ENCODE assay signal across 9 mouse cellular contexts in the genomic region with DNA sequence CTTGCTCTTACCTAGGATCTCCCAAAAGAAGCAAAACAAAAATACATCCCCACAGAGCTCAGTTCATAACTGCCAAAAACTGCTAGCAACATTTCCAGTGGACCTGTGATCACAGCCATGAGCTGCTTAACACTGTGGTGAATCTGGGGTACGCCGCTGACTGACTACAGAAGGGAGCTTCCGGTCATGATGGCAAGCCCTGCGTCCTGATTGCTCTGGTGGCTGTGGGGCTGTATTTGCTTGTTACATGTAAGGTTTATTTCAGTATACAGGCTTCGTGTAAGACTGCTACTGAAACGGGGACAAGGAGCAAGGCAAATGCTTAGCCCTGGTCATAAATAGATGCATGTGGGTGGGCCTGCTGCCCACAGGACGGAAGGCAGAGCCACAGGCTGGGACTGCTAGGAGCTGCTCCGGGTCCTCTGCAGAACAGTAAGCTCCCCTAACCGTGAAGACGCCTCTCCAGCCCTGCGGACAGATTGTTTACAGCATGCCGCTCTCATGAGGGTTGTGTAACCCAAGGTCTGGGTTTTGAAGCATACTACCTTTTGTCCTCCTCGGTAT.
DNase-seq lines count a peak whose midpoint lies in the region; ATAC-seq lines count a peak whose summit lies in the region.
"Had no signal": no experiment of that assay in that cellular context is flagged by ENCODE, and none has a peak within 500 bp of the region (broad histone marks: within the 10 kb centered on the region; RNA-seq: fewer than 3 reads in every experiment).

No protein-coding gene starts in this region.

- no peak overlapping the region for H3K4me2 ChIP-seq in embryonic facial prominence, embryonic 14.5 days (ENCODE audit: low read depth, low read length)
- no peak overlapping the region for H3K4me2 ChIP-seq in midbrain, embryonic 13.5 days (replicated peaks)
- H3K4me2 ChIP-seq: liver, embryonic 15.5 days had no signal

- ATAC-seq in embryonic facial prominence, embryonic 14.5 days (ENCODE audit: low read depth), result 0 out of 2 replicates have a peak, but pooled peaks have one; percentile 28
- 0 out of 2 replicates have a peak, but pooled peaks have one; percentile 13 for ATAC-seq in midbrain, embryonic 13.5 days

- peak overlapping the region; percentile 7; the same call in 1 of the 2 replicates for H3K27ac ChIP-seq in heart, embryonic 10.5 days
- no peak overlapping the region for H3K27ac ChIP-seq in embryonic facial prominence, embryonic 14.5 days (replicated peaks; ENCODE audit: low read depth, low read length)
- peak overlapping the region; percentile 63 for H3K27ac ChIP-seq in midbrain, embryonic 13.5 days
- H3K27ac ChIP-seq: liver, embryonic 15.5 days had no signal

- 75% methylated on average over 13 of the region's 13 CpGs for WGBS in heart, embryonic 10.5 days
- WGBS in embryonic facial prominence, embryonic 14.5 days, result 64% methylated on average over 13 of the region's 13 CpGs
- WGBS in midbrain, embryonic 13.5 days, result 74% methylated on average over 13 of the region's 13 CpGs

- H3K36me3 ChIP-seq in heart, embryonic 10.5 days, result peaks cover 2% of the 10 kb centered on the region
- H3K36me3 ChIP-seq in embryonic facial prominence, embryonic 14.5 days (ENCODE audit: control insufficient read depth, insufficient read depth, low read length), result peaks cover 14% of the 10 kb centered on the region
- H3K36me3 ChIP-seq in midbrain, embryonic 13.5 days, result peaks cover 9% of the 10 kb centered on the region

- H3K27me3 ChIP-seq in heart, embryonic 10.5 days (ENCODE audit: insufficient read depth, poor library complexity, severe bottlenecking), result no peaks in the 10 kb centered on the region
- no peaks in the 10 kb centered on the region for H3K27me3 ChIP-seq in embryonic facial prominence, embryonic 14.5 days (replicated peaks; ENCODE audit: control insufficient read depth, insufficient read depth, low read length)
- H3K27me3 ChIP-seq in midbrain, embryonic 13.5 days, result no peaks in the 10 kb centered on the region
- H3K27me3 ChIP-seq: liver, embryonic 15.5 days had no signal

- DNase-seq in heart, embryonic 10.5 days (ENCODE audit: low spot score), result no peak
- DNase-seq in heart, adult 11 months, result no peak
- peak; percentile 55 for DNase-seq in Muller cell, postnatal 12 days (ENCODE audit: inconsistent ontology term)
- DNase-seq in embryonic facial prominence, embryonic 14.5 days (ENCODE audit: low spot score), result peak; percentile 27
- DNase-seq in urinary bladder, postnatal 36 days (ENCODE audit: low spot score in 2 of 2), result no peak
- DNase-seq in kidney, adult 8-10 months, result no peak
- no peak for DNase-seq in spleen, postnatal 36 days (ENCODE audit: low spot score in 2 of 2)

- 0 out of 2 replicates have a peak overlapping the region, but pooled peaks have one; percentile 25 for H3K9ac ChIP-seq in embryonic facial prominence, embryonic 14.5 days (ENCODE audit: low read depth, low read length)
- no peak overlapping the region; the same call in 1 of the 2 replicates for H3K9ac ChIP-seq in midbrain, embryonic 13.5 days (replicated peaks)
- H3K9ac ChIP-seq: liver, embryonic 15.5 days had no signal

- H3K4me1 ChIP-seq in heart, embryonic 10.5 days, result peaks cover 28% of the 10 kb centered on the region; the same call in 1 of the 2 replicates
- H3K4me1 ChIP-seq in embryonic facial prominence, embryonic 14.5 days (ENCODE audit: control insufficient read depth, insufficient read depth, low read length), result peaks cover 20% of the 10 kb centered on the region
- H3K4me1 ChIP-seq in midbrain, embryonic 13.5 days (replicated peaks), result peaks cover 41% of the 10 kb centered on the region

- no peak overlapping the region for H3K4me3 ChIP-seq in heart, embryonic 10.5 days
- H3K4me3 ChIP-seq in embryonic facial prominence, embryonic 14.5 days (ENCODE audit: low read depth, low read length), result no peak overlapping the region
- no peak overlapping the region for H3K4me3 ChIP-seq in midbrain, embryonic 13.5 days (replicated peaks)
- H3K4me3 ChIP-seq: liver, embryonic 15.5 days had no signal

- no peaks in the 10 kb centered on the region for H3K9me3 ChIP-seq in heart, embryonic 10.5 days
- no peaks in the 10 kb centered on the region for H3K9me3 ChIP-seq in embryonic facial prominence, embryonic 14.5 days (ENCODE audit: control insufficient read depth, low read length)
- H3K9me3 ChIP-seq in midbrain, embryonic 13.5 days, result no peaks in the 10 kb centered on the region
- H3K9me3 ChIP-seq: liver, embryonic 15.5 days had no signal

Comparison
In these comparisons a context has a peak if more than half of its experiments do, and no peak if none do; other contexts are left out.
1. DNase-seq: peak in Muller cell, postnatal 12 days (single experiment) and embryonic facial prominence, embryonic 14.5 days (single experiment); none in heart, embryonic 10.5 days (single experiment), heart, adult 11 months (single experiment), urinary bladder, postnatal 36 days (0 of 2), kidney, adult 8-10 months (0 of 2) and spleen, postnatal 36 days (0 of 2).